Mouse (Mus musculus): ENCODE results near the gene Cavin2.

Cavin2 gene

GRCm38 (mm10) chr1:51315476-51315875, 26.6 kb downstream of the Cavin2 start:
- DNase-seq (ENCODE audit: low spot score): no peak

- no peak for DNase-seq (ENCODE audit: low spot score)
Measured at GRCm38 (mm10) chr1:51323506-51323905, 34.6 kb downstream of the Cavin2 start.

DNA sequence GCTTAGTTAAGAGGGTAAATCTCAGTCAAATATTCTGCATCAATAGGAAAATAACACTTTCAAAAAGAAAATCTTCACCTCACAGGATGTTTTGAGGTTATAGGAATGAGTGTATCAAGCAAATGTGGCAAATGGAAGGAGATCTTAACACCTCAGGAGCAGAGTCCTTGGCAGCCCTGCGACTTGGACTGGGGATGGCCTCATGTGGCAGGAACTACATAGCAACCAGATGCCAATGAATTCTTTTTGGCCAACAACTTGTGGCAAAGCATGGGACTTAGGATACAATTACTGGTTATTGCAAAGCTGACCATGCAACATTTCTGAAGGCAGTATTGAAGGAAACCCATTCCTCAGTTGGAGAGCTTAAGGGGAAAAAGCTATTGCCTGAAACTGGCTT, 39.6 kb downstream of the Cavin2 start:
- no peak for DNase-seq (ENCODE audit: low spot score)

GRCm38 (mm10) chr1:51332986-51333385, 44.1 kb downstream of the Cavin2 start:
- DNase-seq (ENCODE audit: low spot score): peak; percentile 12

DNA sequence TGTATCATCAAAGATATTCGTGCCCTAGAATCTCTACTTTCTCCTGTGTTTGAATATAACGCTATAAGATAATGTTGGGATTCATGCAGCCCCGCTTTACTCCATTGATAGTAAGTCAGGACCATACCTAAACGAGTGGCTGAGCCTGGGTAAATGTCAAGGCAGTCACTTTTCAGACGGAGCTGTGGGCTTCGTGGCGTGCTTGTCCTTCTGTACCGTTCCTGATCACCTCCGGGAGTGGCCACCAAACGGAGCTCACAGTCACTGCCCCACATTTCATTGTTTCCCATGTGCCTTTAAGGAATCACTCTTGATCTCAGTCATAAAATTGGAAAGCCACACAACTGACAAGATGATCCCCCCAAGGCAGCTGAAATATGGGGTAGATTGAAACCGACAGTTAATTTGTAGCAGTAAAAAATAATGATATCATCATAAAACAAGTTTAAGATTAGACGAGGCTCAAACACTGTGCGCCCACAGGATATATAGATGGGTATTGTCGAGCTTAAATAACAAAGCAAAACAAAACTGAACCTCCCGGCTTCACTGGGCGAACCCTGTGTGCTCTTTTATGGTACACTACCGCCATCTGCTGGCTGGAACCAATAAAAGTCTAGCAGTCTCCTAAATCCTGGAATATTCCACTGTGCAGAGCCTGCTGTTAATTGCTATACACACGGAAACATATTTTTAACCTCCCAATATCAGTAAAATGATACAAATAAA, 44.8 kb downstream of the Cavin2 start:
- DNase-seq (ENCODE audit: low spot score): peak; percentile 91

- DNase-seq (ENCODE audit: low spot score): no peak
Measured at GRCm38 (mm10) chr1:51334289-51334688, 45.4 kb downstream of the Cavin2 start.

- no peak for DNase-seq (ENCODE audit: low spot score)
Measured at GRCm38 (mm10) chr1:51335081-51335480, 46.2 kb downstream of the Cavin2 start.

DNA sequence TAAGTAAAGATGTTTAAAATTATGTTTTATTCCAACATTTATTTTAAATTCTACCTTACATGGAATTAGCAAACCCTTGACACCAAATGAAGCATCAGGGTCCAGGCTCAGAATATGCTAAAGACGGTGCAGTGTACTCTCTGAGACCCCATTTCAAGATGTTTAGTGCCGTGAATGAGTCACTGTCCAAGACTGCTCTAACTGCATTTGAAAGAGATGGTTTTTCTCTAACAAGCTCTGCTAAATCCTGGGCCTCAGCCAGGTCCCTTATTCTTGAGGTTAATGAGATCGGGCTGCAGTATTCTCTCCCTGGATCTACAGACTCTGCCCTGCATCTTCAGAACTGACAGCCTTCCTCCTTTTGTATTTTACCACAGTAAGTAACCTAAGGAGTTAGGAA, 55.2 kb downstream of the Cavin2 start:
- DNase-seq (ENCODE audit: low spot score): no peak

DNA sequence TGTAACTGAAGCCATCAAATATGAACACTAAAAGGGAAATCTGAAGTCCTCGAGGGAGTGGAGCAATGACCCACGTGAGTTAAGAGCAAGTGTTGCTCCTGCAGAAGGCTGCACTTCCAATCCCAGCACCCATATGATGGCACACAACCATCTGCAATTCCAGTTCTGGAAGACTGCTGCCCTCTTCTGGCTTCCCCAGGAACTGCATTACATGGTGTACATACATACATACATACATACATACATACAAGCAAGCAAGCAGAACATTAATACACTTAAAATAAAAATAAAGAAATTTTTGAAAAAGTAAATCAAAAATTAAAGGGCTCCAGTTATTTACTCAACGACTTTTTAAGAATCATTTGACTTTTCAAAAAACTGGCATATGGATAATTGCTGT, 58.7 kb downstream of the Cavin2 start:
- DNase-seq (ENCODE audit: low spot score): peak; percentile 23

GRCm38 (mm10) chr1:51348631-51349030, 59.7 kb downstream of the Cavin2 start:
- DNase-seq (ENCODE audit: low spot score): no peak

GRCm38 (mm10) chr1:51349291-51349967, 60.5 kb downstream of the Cavin2 start:
- DNase-seq (ENCODE audit: low spot score): no peak

Measured in embryo, embryonic 10 days (tissue).